Mouse (Mus musculus) fibroblast of lung, adult 2 months (primary cell): ENCODE measurements at regions not wholly inside any gene's neighbourhood (a gene's known extent, or its start where the extent isn't known, plus 50 kb on each side); places are given as distances from the start of the nearest gene placed in this dataset.

Source experiments
- DNase-seq: peaks from one replicate; pipeline ENCODE4 v3.0.0-alpha.2; 2011; ENCODE audit warnings: low read depth

- no peak for DNase-seq
These were observed 70.5 kb downstream of the Apip start for GRCm38 (mm10) chr2:103143985-103144384.

- no peak for DNase-seq
These were observed 70.9 kb downstream of the Apip start for GRCm38 (mm10) chr2:103144420-103144819.

DNA sequence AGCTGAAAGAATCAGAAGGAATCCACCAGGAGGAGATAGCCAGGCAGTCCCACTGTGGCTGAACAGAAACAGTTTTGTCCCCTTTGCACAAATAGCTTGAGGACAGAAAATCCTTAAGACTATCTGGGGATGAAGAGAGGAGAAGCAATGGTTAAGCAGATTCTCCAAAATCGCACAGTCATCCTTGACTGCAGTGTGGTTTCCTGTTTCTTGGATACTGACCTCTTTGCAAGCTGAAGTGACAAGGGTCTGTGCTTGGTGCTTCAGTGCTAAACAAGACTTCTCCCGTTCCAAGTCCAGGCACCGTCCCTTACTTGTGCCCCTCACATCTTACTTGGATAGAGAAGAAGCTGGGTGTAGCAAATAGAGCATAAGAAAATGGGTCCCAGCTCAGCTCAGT is 71.6 kb downstream of the Apip start:
- no peak for DNase-seq

GRCm38 (mm10) chr2:103146132-103146531 is 72.7 kb downstream of the Apip start:
- no peak for DNase-seq

GRCm38 (mm10) chr2:103153261-103153660 is 79.8 kb downstream of the Apip start:
- no peak for DNase-seq

GRCm38 (mm10) chr2:103167741-103168140 is 94.3 kb downstream of the Apip start:
- no peak for DNase-seq

DNA sequence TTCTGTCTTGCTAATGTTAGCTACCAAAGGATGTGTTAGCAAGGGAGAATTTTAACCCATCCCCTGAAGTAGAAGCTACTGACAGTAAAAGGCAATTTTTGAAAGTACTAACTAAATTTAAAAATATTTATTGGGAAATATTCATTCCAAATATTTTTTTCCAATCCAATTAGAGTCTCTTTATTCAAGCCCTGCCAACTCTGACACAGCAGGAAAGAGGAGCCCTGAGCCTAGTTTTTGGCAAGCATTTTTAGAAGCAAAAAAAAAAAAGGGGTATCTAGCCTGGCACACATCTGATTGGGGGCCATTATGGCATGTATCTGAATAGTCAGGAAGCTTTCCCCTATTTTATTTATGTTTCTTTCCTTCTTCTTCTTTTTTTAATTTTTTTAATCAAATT is 94.8 kb downstream of the Apip start:
- no peak for DNase-seq

GRCm38 (mm10) chr2:103177361-103177760 is 103.9 kb downstream of the Apip start:
- DNase-seq: no peak

GRCm38 (mm10) chr2:103180298-103180927 is 106.9 kb downstream of the Apip start:
- DNase-seq: no peak

DNA sequence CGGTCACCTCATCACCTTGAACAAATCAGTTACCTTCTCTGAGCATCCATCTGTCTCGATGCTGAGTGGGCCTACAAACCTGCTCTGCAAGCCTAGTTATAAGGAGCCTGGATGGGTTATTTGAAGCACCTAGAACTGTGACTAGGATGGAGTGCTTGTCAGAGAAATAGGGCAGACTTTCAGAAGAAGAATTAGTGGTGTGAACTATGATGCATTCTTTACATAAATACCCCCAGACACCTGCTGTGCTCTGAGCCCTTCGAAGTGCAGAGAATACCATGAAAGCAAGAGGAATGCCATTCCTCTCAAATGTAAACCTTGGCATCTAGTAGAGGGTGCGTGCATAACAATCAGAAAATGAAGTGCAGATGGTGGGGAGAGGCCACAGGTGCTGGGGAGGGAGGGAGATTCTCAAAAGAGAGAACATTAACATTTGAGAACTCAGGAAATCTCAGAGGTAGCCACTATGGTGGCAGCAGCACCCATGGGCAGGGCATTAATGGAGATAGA is 113.3 kb downstream of the Apip start:
- no peak for DNase-seq

- DNase-seq: no peak
These were observed 110.5 kb downstream of the Ehf start for GRCm38 (mm10) chr2:103192591-103192990.

GRCm38 (mm10) chr2:103200313-103200712 is 102.8 kb downstream of the Ehf start:
- DNase-seq: no peak

GRCm38 (mm10) chr2:103205046-103205445 is 98.0 kb downstream of the Ehf start:
- DNase-seq: no peak

DNA sequence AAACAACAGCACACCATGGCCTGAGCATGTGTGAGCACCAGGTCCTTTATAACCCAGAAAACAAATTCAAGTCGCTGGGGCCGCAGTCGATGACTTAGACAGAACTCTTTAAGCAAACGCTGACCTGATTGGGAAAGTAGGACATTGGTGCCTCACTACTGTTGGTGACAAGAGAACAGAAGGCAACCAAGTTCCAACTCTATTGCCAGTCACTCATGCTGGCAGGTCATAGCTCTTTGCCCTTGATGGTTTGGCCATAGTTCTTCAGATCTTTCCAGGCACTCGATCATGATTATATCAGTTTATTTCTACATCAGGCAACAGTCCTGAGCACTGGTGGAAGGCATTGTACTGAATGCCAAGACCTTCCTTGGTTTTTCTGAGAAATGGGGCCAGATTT is 94.7 kb downstream of the Ehf start:
- no peak for DNase-seq

- DNase-seq: no peak
These were observed 94.0 kb downstream of the Ehf start for GRCm38 (mm10) chr2:103209056-103209455.

DNA sequence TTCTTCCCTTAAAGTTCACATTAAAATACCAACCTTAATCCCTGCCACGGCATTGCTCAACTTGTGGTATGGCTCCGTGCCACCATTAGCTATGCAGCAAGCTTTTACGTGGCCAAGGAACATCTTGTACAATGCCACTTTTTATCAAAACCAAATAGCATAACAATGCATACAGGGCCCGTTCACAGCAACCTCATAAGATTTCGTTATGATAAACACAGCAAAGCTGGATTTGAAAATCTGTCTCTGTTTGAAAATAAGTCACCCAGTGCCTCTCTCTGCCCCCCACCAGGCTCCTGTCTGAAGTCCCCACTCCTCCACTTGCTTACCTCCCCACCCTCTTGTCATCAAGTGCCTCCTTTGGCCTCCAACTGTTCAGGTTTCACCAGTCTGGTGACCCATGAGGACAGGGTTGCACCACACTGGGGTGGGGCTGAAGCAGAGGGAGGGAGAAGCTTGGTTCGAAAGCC is 93.5 kb downstream of the Ehf start:
- peak; percentile 65 for DNase-seq

- no peak for DNase-seq
These were observed 91.9 kb downstream of the Ehf start for GRCm38 (mm10) chr2:103211179-103211578.
